Mouse (Mus musculus) ZHBTc4 (cell line): ENCODE measurements around the gene Slc4a4.

Experiments
- DNase-seq: peaks from one replicate; pipeline ENCODE4 v3.0.0-alpha.2; 2011; ENCODE audit warnings: low read depth, low spot score

Slc4a4 gene

DNA sequence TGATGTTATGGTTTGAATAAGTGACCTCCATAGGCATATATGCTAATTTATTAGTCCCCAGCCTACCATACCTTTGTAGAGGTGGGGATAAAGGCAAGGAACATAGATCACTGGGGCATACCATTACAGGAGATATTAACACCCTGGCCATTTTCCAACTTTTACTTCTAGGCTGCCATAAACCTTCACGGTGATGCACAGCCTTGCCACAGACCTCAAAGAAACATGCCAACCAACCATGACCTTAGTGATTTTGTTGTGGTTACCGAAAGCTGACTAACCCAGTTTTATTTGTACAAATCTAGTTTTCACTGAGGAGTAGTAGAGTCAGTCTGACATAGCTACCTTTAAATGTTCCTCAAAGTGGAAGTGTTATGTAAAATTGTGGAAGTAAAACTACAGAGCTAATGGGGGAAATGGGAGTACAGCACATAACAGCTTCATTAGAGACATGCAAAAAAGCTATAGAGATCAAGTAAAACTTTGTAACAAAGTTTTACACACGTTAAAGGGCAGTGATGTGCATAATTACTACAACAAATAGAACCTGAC, 393.8 kb downstream of the Slc4a4 start:
- no peak for DNase-seq
